Mouse (Mus musculus): ENCODE data around the gene Otud3. TPM values are rescaled to one million over a fixed set of nuclear protein-coding genes. Genes with fewer than 3 reads are reported as not detected.
"Not testable (repeated sequence)": the region's sequence is repeated elsewhere in the genome, so short reads cannot be mapped to it uniquely, and the experiment has no call there.

The Otud3 gene
- polyA plus RNA-seq, 1 experiment from 2014 or later = 4.7 TPM

- no peaks in the 10 kb centered on the region for H3K27me3 ChIP-seq (replicated peaks; ENCODE audit: control insufficient read depth, insufficient read depth, low read length)
- peak overlapping the region; percentile 73 for H3K9ac ChIP-seq (ENCODE audit: low read length)
- ATAC-seq (replicated peaks; ENCODE audit: low FRiP score, low TSS enrichment, low read depth) (peak; percentile 60), DNase-seq (ENCODE audit: low spot score) (peak; percentile 76)
- no peaks in the 10 kb centered on the region for H3K9me3 ChIP-seq (ENCODE audit: control insufficient read depth, low read length)
- H3K27ac ChIP-seq (ENCODE audit: low read depth) = peak overlapping the region; percentile 47; the same call in 1 of the 2 replicates
- peak overlapping the region; percentile 80 for H3K4me3 ChIP-seq (ENCODE audit: low read depth, low read length)
- peaks cover 2% of the 10 kb centered on the region; the same call in 1 of the 2 replicates for H3K4me1 ChIP-seq (replicated peaks; ENCODE audit: control insufficient read depth, insufficient read depth, low read length)
- H3K4me2 ChIP-seq (ENCODE audit: low read length) = peak overlapping the region; percentile 93
- under 1% methylated on average over 50 of the region's 52 CpGs for WGBS
- peaks cover 9% of the 10 kb centered on the region; the same call in 1 of the 2 replicates for H3K36me3 ChIP-seq (ENCODE audit: control insufficient read depth, insufficient read depth, low read length)
These were observed 481 bp downstream of the Otud3 start for GRCm38 (mm10) chr4:138913141-138913787.

GRCm38 (mm10) chr4:138905624-138906337 is 8.0 kb downstream of the Otud3 start:
- Histone ChIP-seq H3K36me3 (ENCODE audit: control insufficient read depth, insufficient read depth, low read length) (peaks cover 74% of the 10 kb centered on the region), H3K9me3 (ENCODE audit: control insufficient read depth, low read length) (no peaks in the 10 kb centered on the region), H3K27me3 (replicated peaks; ENCODE audit: control insufficient read depth, insufficient read depth, low read length) (no peaks in the 10 kb centered on the region), H3K4me2 (ENCODE audit: low read length) (no peak overlapping the region), H3K4me1 (replicated peaks; ENCODE audit: control insufficient read depth, insufficient read depth, low read length) (no peaks in the 10 kb centered on the region), H3K9ac (ENCODE audit: low read length) (no peak overlapping the region), H3K27ac (ENCODE audit: low read depth) (no peak overlapping the region), H3K4me3 (ENCODE audit: low read depth, low read length) (no peak overlapping the region)
- DNase-seq (ENCODE audit: low spot score) = no peak
- no peak for ATAC-seq (replicated peaks; ENCODE audit: low FRiP score, low TSS enrichment, low read depth)
- 92% methylated on average over 18 of the region's 18 CpGs for WGBS

GRCm38 (mm10) chr4:138899361-138899760 is 14.4 kb downstream of the Otud3 start:
- no peaks in the 10 kb centered on the region for H3K27me3 ChIP-seq (replicated peaks; ENCODE audit: control insufficient read depth, insufficient read depth, low read length)
- ATAC-seq (replicated peaks; ENCODE audit: low FRiP score, low TSS enrichment, low read depth) = no peak
- no peak overlapping the region for H3K9ac ChIP-seq (ENCODE audit: low read length)
- peaks cover 74% of the 10 kb centered on the region for H3K36me3 ChIP-seq (ENCODE audit: control insufficient read depth, insufficient read depth, low read length)
- H3K9me3 ChIP-seq (ENCODE audit: control insufficient read depth, low read length) = no peaks in the 10 kb centered on the region
- no peak overlapping the region for H3K4me3 ChIP-seq (ENCODE audit: low read depth, low read length)
- DNase-seq (ENCODE audit: low spot score) = no peak
- no peak overlapping the region for H3K4me2 ChIP-seq (ENCODE audit: low read length)
- 67% methylated on average over 7 of the region's 7 CpGs for WGBS
- no peak overlapping the region for H3K27ac ChIP-seq (ENCODE audit: low read depth)
- no peaks in the 10 kb centered on the region for H3K4me1 ChIP-seq (replicated peaks; ENCODE audit: control insufficient read depth, insufficient read depth, low read length)

GRCm38 (mm10) chr4:138893789-138894188 is 20.0 kb downstream of the Otud3 start:
- H3K4me2 ChIP-seq (ENCODE audit: low read length); H3K4me3 ChIP-seq (ENCODE audit: low read depth, low read length); H3K9ac ChIP-seq (ENCODE audit: low read length); H3K9me3 ChIP-seq (ENCODE audit: control insufficient read depth, low read length); H3K27ac ChIP-seq (ENCODE audit: low read depth); ATAC-seq (replicated peaks; ENCODE audit: low FRiP score, low TSS enrichment, low read depth); H3K27me3 ChIP-seq (replicated peaks; ENCODE audit: control insufficient read depth, insufficient read depth, low read length); DNase-seq (ENCODE audit: low spot score); H3K4me1 ChIP-seq (replicated peaks; ENCODE audit: control insufficient read depth, insufficient read depth, low read length): not testable (repeated sequence)
- peaks cover 53% of the 10 kb centered on the region for H3K36me3 ChIP-seq (ENCODE audit: control insufficient read depth, insufficient read depth, low read length)
- WGBS = 90% methylated on average over 11 of the region's 11 CpGs

- DNase-seq (ENCODE audit: low spot score) (no peak), ATAC-seq (replicated peaks; ENCODE audit: low FRiP score, low TSS enrichment, low read depth) (no peak)
- Histone ChIP-seq H3K27me3 (replicated peaks; ENCODE audit: control insufficient read depth, insufficient read depth, low read length) (no peaks in the 10 kb centered on the region), H3K9ac (ENCODE audit: low read length) (no peak overlapping the region), H3K4me2 (ENCODE audit: low read length) (no peak overlapping the region), H3K4me3 (ENCODE audit: low read depth, low read length) (no peak overlapping the region), H3K27ac (ENCODE audit: low read depth) (no peak overlapping the region), H3K9me3 (ENCODE audit: control insufficient read depth, low read length) (no peaks in the 10 kb centered on the region), H3K36me3 (ENCODE audit: control insufficient read depth, insufficient read depth, low read length) (peaks cover 42% of the 10 kb centered on the region), H3K4me1 (replicated peaks; ENCODE audit: control insufficient read depth, insufficient read depth, low read length) (no peaks in the 10 kb centered on the region)
- 80% methylated on average over 6 of the region's 6 CpGs for WGBS
These were observed 21.1 kb downstream of the Otud3 start for GRCm38 (mm10) chr4:138892655-138893054.

- Histone ChIP-seq H3K9ac (ENCODE audit: low read length) (no peak overlapping the region), H3K4me3 (ENCODE audit: low read depth, low read length) (no peak overlapping the region), H3K9me3 (ENCODE audit: control insufficient read depth, low read length) (no peaks in the 10 kb centered on the region), H3K27ac (ENCODE audit: low read depth) (no peak overlapping the region), H3K36me3 (ENCODE audit: control insufficient read depth, insufficient read depth, low read length) (peaks cover 20% of the 10 kb centered on the region), H3K4me2 (ENCODE audit: low read length) (no peak overlapping the region), H3K27me3 (replicated peaks; ENCODE audit: control insufficient read depth, insufficient read depth, low read length) (no peaks in the 10 kb centered on the region), H3K4me1 (replicated peaks; ENCODE audit: control insufficient read depth, insufficient read depth, low read length) (no peaks in the 10 kb centered on the region)
- ATAC-seq (replicated peaks; ENCODE audit: low FRiP score, low TSS enrichment, low read depth) (no peak), DNase-seq (ENCODE audit: low spot score) (no peak)
- 68% methylated on average over 8 of the region's 8 CpGs for WGBS
These were observed 24.1 kb downstream of the Otud3 start for GRCm38 (mm10) chr4:138889635-138890034.

- Histone ChIP-seq H3K4me1 (replicated peaks; ENCODE audit: control insufficient read depth, insufficient read depth, low read length) (no peaks in the 10 kb centered on the region), H3K27ac (ENCODE audit: low read depth) (no peak overlapping the region), H3K36me3 (ENCODE audit: control insufficient read depth, insufficient read depth, low read length) (peaks cover 16% of the 10 kb centered on the region; the same call in 1 of the 2 replicates), H3K27me3 (replicated peaks; ENCODE audit: control insufficient read depth, insufficient read depth, low read length) (no peaks in the 10 kb centered on the region), H3K4me3 (ENCODE audit: low read depth, low read length) (no peak overlapping the region), H3K9me3 (ENCODE audit: control insufficient read depth, low read length) (no peaks in the 10 kb centered on the region), H3K9ac (ENCODE audit: low read length) (no peak overlapping the region), H3K4me2 (ENCODE audit: low read length) (no peak overlapping the region)
- DNase-seq (ENCODE audit: low spot score) (no peak), ATAC-seq (replicated peaks; ENCODE audit: low FRiP score, low TSS enrichment, low read depth) (no peak)
- 70% methylated on average over 7 of the region's 7 CpGs for WGBS
These were observed 24.6 kb downstream of the Otud3 start for GRCm38 (mm10) chr4:138889165-138889564.

- DNase-seq (ENCODE audit: low spot score) (peak; percentile 94), ATAC-seq (replicated peaks; ENCODE audit: low FRiP score, low TSS enrichment, low read depth) (no peak)
- no peaks in the 10 kb centered on the region for H3K4me1 ChIP-seq (replicated peaks; ENCODE audit: control insufficient read depth, insufficient read depth, low read length)
- H3K27me3 ChIP-seq (replicated peaks; ENCODE audit: control insufficient read depth, insufficient read depth, low read length) = no peaks in the 10 kb centered on the region
- H3K9me3 ChIP-seq (ENCODE audit: control insufficient read depth, low read length) = no peaks in the 10 kb centered on the region
- H3K36me3 ChIP-seq (ENCODE audit: control insufficient read depth, insufficient read depth, low read length) = no peaks in the 10 kb centered on the region
- no peak overlapping the region for H3K4me2 ChIP-seq (ENCODE audit: low read length)
- H3K27ac ChIP-seq (ENCODE audit: low read depth) = no peak overlapping the region
- WGBS = 21% methylated on average over 6 of the region's 6 CpGs
- H3K4me3 ChIP-seq (ENCODE audit: low read depth, low read length) = no peak overlapping the region
- H3K9ac ChIP-seq (ENCODE audit: low read length) = no peak overlapping the region
These were observed 29.5 kb downstream of the Otud3 start for GRCm38 (mm10) chr4:138884261-138884660.
